Mouse (Mus musculus) kidney, postnatal 0 days (tissue): ENCODE measurements around the gene Zdhhc19. TPM values are rescaled to one million over a fixed set of nuclear protein-coding genes. Genes with fewer than 3 reads are reported as not detected.

Source experiments
- ATAC-seq: fragments of 200-750 bp; cut with Nextera tagmentation; replicated peaks from 2 replicates; pipeline ENCODE4 v1.8.0; 2017; ENCODE audit warnings: low read depth, moderate number of reproducible peaks, moderate TSS enrichment, moderate library complexity; ENCODE audit not compliant: low FRiP score
- DNase-seq: peaks from one replicate; pipeline ENCODE4 v3.0.0-alpha.2; 2016; ENCODE audit warnings: low spot score
- H3K27ac ChIP-seq: fragments of 300-500 bp; sonication (generic); 2 replicates; pipeline ENCODE4 v1.5.1; 2014; ENCODE audit warnings: mild to moderate bottlenecking
- H3K27me3 ChIP-seq: fragments of 300-500 bp; sonication (generic); 2 replicates; pipeline ENCODE4 v1.6.1; 2014; ENCODE audit warnings: low read length, mixed read lengths; ENCODE audit not compliant: insufficient read depth
- H3K36me3 ChIP-seq: fragments of 300-500 bp; sonication (generic); 2 replicates; pipeline ENCODE4 v1.6.1; 2014; ENCODE audit warnings: low read length, mixed read lengths; ENCODE audit not compliant: insufficient read depth
- H3K4me1 ChIP-seq: fragments of 300-500 bp; sonication (generic); replicated peaks from 2 replicates; pipeline ENCODE4 v1.6.1; 2014; ENCODE audit warnings: antibody characterized with exemption, low read length, mixed read lengths; ENCODE audit not compliant: insufficient read depth
- H3K4me2 ChIP-seq: fragments of 300-500 bp; sonication (generic); 2 replicates; pipeline ENCODE4 v1.6.1; 2014; ENCODE audit warnings: mild to moderate bottlenecking, low read length, moderate library complexity, mixed read lengths
- H3K4me3 ChIP-seq: fragments of 300-500 bp; sonication (generic); replicated peaks from 2 replicates; pipeline ENCODE4 v1.5.1; 2014; ENCODE audit warnings: low read depth, low read length
- H3K9ac ChIP-seq: fragments of 300-500 bp; sonication (generic); 2 replicates; pipeline ENCODE4 v1.6.1; 2014; ENCODE audit warnings: low read depth, low read length
- H3K9me3 ChIP-seq: fragments of 300-500 bp; sonication (generic); replicated peaks from 2 replicates; pipeline ENCODE4 v1.6.1; 2016; ENCODE audit warnings: low read length, inconsistent platforms, mixed read lengths
- CTCF ChIP-seq: IDR thresholded peaks from 2 replicates; pipeline ENCODE4 v1.5.1; 2016; ENCODE audit warnings: antibody characterized with exemption, low read depth, mild to moderate bottlenecking, moderate library complexity
- whole genome bisulfite sequencing: fragments of 180-500 bp; shearing (Covaris S2); extraction: QIAGEN DNeasy Blood & Tissue Kit; methylation state at CpG from one replicate; pipeline ENCODE4 v1.1.7; 2014; 5-methylcytosine and 5-hydroxymethylcytosine counted together
- polyA plus RNA-seq: library from polyadenylated mRNA; unstranded; fragments of >200 nt; fragmentation: Nextera tagmentation; extraction: Ambion mirVana; gene quantifications from 2 replicates; pipeline ENCODE4 v1.2.1, GENCODE M21; 2015

Zdhhc19 gene
- polyA plus RNA-seq, 1 experiment from 2014 or later = not detected

DNA sequence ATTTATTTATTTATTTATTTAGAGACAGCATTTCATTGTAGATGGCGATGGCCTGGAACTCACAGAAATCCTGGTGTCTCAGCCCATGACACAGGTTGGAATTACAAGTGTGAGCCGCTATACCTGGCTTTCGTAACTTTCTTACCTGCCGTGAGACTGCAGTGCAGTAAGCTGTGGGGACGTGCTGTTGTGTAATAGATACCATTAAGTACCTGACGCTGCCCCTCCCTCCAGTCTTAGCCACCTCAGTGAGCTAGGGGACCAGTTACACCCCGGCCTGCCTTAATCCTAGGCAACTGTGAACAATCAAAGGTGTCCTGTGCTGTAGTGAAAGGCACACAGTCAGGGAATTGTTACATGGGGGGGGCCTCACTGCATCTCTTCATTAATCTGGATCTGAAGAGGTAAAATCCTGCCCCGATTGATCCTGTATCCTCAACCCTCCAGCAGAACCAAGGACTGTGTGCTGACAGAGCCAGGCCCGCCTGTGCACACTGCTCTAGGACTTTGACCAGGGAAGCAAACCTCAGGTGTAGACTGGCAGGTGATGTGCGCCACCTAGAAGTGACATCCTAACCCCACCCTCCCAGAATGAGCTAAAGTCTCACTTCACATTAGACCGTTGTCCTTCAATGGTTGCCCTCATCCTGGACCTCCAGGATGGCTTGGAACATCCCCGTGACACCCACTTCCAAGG, 21.9 kb downstream of the Zdhhc19 start:
- Histone ChIP-seq H3K9ac (no peak overlapping the region), H3K4me2 (no peak overlapping the region), H3K4me3 (no peak overlapping the region), H3K36me3 (no peaks in the 10 kb centered on the region), H3K4me1 (no peaks in the 10 kb centered on the region; the same call in 1 of the 2 replicates), H3K27me3 (no peaks in the 10 kb centered on the region), H3K27ac (no peak overlapping the region), H3K9me3 (no peaks in the 10 kb centered on the region)
- no peak for DNase-seq
- TF ChIP-seq CTCF = no peak
- no peak for ATAC-seq
- WGBS = 89% methylated on average over 12 of the region's 12 CpGs

DNA sequence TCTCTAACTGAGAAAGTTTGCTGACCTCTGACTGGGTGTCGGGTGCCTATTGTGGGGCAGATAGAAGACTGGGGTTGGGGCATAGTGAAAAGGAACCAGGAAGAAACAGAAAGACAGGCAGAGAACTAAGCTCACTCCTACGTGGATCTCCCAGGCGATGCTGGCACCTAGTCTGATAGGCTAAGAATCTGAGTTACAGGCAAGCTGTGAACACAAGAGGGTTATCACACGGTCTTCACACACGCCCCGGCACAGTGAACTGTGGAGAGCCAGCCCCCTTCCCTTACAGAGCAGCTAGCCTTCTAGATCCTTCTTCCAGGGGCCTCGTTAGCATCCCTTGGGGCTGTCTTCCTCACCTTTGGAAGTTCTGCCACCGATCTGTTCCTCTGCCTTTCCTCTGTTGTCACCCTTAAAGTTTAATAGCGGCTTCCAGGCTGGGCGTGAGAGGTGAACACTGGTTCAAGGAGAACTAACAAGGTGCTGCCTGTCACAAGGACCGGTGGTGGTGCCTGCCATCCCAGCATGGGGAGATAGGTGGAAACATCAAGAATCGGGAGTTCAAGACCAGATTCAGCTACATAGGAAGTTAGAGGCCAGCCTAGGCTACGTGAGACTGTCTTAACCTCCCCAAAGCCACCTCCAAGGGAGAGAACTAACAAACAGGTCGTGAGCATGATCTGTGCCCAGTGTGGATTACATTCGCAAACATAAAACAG, 23.7 kb downstream of the Zdhhc19 start:
- DNase-seq (no peak), ATAC-seq (no peak)
- Histone ChIP-seq H3K9ac (no peak overlapping the region), H3K27ac (no peak overlapping the region), H3K4me1 (no peaks in the 10 kb centered on the region; the same call in 1 of the 2 replicates), H3K9me3 (no peaks in the 10 kb centered on the region), H3K27me3 (no peaks in the 10 kb centered on the region), H3K4me2 (no peak overlapping the region), H3K36me3 (no peaks in the 10 kb centered on the region), H3K4me3 (no peak overlapping the region)
- no peak for TF ChIP-seq CTCF
- WGBS = 78% methylated on average over 15 of the region's 15 CpGs

GRCm38 (mm10) chr16:32520372-32520748, 24.3 kb downstream of the Zdhhc19 start:
- Histone ChIP-seq H3K36me3 (no peaks in the 10 kb centered on the region), H3K9me3 (no peaks in the 10 kb centered on the region), H3K27me3 (no peaks in the 10 kb centered on the region), H3K4me3 (no peak overlapping the region), H3K4me1 (no peaks in the 10 kb centered on the region; the same call in 1 of the 2 replicates), H3K4me2 (no peak overlapping the region), H3K9ac (no peak overlapping the region), H3K27ac (no peak overlapping the region)
- DNase-seq (no peak), ATAC-seq (no peak)
- WGBS = 59% methylated on average over 9 of the region's 9 CpGs
- no peak for TF ChIP-seq CTCF

DNA sequence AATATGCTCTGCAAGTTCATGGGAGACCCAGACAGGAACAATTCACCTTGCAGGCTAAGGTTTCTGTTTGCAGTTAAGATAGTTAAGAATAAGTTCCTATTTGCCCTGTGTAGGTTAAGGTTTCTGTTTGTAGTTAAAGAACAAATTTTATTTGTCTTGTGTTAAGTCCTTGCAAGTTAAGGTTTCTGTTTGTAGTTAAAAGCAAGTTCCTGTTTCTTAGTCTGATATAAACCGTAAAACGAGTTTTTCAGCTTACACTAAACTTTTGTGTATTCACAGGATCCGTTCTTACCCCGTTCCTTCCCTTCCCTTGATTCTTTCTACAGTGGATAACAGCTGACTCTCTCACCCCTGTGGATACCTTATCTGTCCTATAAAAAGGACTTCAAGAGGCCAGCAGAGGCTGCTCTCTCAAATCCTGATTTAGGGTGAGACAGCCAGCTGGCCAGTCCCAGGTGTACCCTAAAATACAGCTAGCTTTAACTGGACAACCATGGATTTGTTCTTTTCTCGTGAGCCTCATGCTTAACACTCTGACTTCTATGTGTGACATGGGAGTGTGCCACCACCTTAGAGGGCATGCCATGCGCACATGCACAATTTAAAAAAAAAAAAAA, 26.6 kb downstream of the Zdhhc19 start:
- ATAC-seq (no peak), DNase-seq (no peak)
- Histone ChIP-seq H3K4me2 (no peak overlapping the region), H3K9ac (no peak overlapping the region), H3K27me3 (no peaks in the 10 kb centered on the region), H3K27ac (no peak overlapping the region), H3K4me3 (no peak overlapping the region), H3K9me3 (no peaks in the 10 kb centered on the region), H3K4me1 (no peaks in the 10 kb centered on the region), H3K36me3 (no peaks in the 10 kb centered on the region)
- WGBS = 75% methylated on average over 6 of the region's 6 CpGs
- no peak for TF ChIP-seq CTCF

- no peak overlapping the region for H3K27ac ChIP-seq
- no peak for ATAC-seq
- WGBS = 42% methylated on average over 8 of the region's 8 CpGs
These were observed 27.6 kb downstream of the Zdhhc19 start for GRCm38 (mm10) chr16:32523462-32524243.

DNA sequence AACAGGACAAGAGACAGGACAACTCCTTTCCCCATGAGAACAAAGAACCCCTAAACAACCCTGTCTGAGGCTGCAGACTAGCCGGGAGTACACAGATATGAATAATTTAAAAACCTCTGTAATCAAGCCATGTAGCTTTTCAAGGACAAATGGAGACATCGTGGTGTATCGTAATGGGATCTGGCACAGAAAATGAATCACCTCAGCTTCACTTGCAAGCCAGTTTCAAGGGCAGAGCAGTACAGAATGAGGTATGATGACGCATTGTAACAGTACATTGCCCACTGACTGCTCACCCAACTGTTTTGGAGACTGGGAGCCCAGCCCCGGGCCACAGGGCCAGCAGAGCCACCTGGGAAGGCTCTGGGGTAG, 28.2 kb downstream of the Zdhhc19 start:
- H3K36me3 ChIP-seq = no peaks in the 10 kb centered on the region
- no peak overlapping the region for H3K27ac ChIP-seq
- H3K27me3 ChIP-seq = no peaks in the 10 kb centered on the region
- no peaks in the 10 kb centered on the region for H3K4me1 ChIP-seq
- 35% methylated on average over 5 of the region's 5 CpGs for WGBS
- ATAC-seq (no peak), DNase-seq (no peak)
- H3K9ac ChIP-seq = no peak overlapping the region
- H3K9me3 ChIP-seq = no peaks in the 10 kb centered on the region
- TF ChIP-seq CTCF = no peak
- no peak overlapping the region for H3K4me2 ChIP-seq
- H3K4me3 ChIP-seq = no peak overlapping the region

More at GRCm38 (mm10) chr16:32523462-32524243, 27.6 kb downstream of the Zdhhc19 start:
- H3K4me3 ChIP-seq = no peak overlapping the region
- H3K4me2 ChIP-seq = no peak overlapping the region
- H3K4me1 ChIP-seq = no peaks in the 10 kb centered on the region
- no peak overlapping the region for H3K9ac ChIP-seq
- no peaks in the 10 kb centered on the region for H3K36me3 ChIP-seq
- no peaks in the 10 kb centered on the region for H3K27me3 ChIP-seq
- no peak for DNase-seq
- no peak for TF ChIP-seq CTCF
- H3K9me3 ChIP-seq = no peaks in the 10 kb centered on the region
